Mouse (Mus musculus) colon, adult 2 months (tissue): ENCODE results near the gene Zfp638. TPM values are rescaled to one million over a fixed set of nuclear protein-coding genes. Genes with fewer than 3 reads are reported as not detected.

Experiments
- polyA plus RNA-seq: library from polyadenylated mRNA; depleted of rRNA; stranded (reverse); fragments of >200 nt; gene quantifications from 2 replicates; pipeline ENCODE4 v1.2.3, GENCODE M21; 2012; rRNA removed

The Zfp638 gene
- 3.7 and 4.4 TPM in 2 replicates for polyA plus RNA-seq

DNA sequence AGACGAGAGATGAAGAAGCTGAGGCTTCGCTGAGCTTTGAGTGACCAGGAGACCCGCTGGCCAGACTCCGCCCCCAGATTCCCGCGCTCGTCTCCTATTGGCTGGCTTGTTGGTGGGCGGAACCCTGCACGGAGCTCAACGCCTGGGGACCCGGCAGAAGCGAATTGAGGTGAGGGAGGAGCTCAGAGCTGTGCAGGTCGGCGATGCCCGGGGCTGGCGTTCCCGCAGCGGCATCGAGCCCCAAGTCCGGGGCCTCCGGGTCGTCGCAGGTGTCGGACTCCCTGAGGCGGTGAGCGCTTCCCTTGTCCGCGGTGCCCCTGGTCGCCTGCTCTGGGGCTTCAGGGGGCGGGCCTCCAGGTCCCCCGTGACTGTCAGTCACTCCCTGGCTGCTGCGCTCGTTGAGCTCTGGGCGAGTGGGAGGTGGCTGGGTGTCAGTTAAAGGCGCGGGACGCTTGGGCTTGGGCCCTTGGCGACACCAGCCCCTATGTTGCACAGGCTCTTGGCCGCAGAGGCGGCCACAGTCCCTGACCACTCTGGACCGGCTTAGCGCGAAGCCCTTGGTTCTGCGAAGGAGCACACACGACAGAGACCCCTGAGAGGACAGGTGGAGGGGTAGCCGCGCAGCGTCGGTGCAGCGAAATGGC lies at the start of gene Zfp638:
Gene Zfp638 (plus strand): TSS at position 156 of the 644 bp plus-strand sequence.

DNA sequence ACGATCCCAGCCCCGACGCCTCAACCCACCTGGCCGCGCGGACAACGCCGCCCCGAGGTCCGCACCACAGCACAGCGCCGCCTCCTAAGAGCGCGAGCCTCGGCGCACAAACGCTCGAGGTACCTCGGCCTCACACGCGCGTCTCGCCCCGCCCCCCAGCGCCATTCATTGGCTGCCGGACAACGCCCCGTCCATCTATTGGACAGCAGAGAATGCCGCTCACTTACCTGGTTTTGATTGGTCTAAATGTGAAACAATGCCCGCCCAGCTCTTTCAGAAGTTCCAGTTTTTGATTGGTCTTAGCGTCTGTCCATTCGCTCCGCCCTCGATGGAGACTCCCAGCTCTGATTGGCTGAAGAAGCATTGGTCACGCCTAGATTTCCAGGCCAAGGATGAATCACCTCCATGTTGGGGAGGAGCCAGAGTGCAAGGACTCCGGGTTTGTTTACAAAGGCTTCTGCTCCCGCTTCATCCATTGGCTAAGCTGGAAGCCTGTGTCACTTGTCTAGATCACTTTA lies 35.2 kb upstream of the Zfp638 start, which contains the start of gene Paip2b:
Gene Paip2b (minus strand): TSS at position 136 of the 518 bp plus-strand sequence.

DNA sequence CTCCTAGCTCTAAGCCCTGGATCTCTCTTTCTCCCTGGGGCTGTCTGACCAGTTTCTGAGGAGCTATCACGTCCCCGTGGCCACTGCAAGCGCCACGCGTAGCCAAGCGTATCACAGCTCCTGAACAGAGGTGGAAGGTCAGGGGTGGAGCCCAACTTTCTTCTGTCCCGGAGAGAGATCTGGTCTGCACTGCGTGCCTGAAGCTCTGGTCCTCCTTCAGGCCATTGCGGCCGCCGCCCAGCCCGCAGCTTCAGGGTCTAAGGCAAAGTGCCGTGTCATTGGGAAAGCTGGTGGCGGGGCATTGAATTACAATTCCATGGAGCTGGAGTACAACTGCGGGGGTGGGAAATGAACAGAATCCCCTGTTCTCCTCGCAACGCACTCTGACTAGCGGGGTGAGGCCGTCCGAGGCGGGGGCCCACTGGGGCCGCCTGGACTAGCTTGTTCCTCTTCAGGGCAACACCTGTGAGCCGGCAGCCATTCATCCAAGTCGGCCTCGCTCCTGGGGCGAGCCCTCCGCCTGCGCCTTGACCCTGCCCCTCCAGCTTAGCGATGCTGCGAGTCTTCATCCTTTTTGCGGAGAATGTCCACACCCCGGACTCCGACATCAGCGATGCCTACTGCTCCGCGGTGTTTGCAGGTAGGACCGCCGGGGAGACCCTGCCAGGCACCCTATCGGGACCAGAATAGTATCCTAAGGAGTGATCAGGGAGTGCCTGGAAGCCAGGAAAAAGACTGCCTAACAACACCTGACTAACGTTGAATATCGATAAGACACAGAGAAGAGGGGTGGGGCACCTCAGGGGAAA lies 141.7 kb downstream of the Zfp638 start, which contains the start of gene Dysf:
Gene Dysf (plus strand): TSS at position 228 of the 809 bp plus-strand sequence.

Other genes starting within 250 kb of the Zfp638 start
- not detected in 2 replicates for gene Clec4f, start 210.9 kb upstream of the Zfp638 start, polyA plus RNA-seq
- 0.07 and 0.12 TPM in 2 replicates for gene Cd207, start 189.3 kb upstream of the Zfp638 start, polyA plus RNA-seq
- gene Vax2, start 155.8 kb upstream of the Zfp638 start, polyA plus RNA-seq = not detected in 2 replicates
- gene Atp6v1b1, start 124.1 kb upstream of the Zfp638 start, polyA plus RNA-seq = not detected in 2 replicates
- gene Ankrd53, start 104.5 kb upstream of the Zfp638 start, polyA plus RNA-seq = not detected in 2 replicates
- gene Tex261, start 91.3 kb upstream of the Zfp638 start, polyA plus RNA-seq = 82.1 and 116 TPM in 2 replicates
- gene Nagk, start 72.1 kb upstream of the Zfp638 start, polyA plus RNA-seq = 28.1 and 28.8 TPM in 2 replicates
- gene Paip2b, start 35.4 kb upstream of the Zfp638 start, polyA plus RNA-seq = 3.4 and 5.0 TPM in 2 replicates
- gene Dysf, start 141.5 kb downstream of the Zfp638 start, polyA plus RNA-seq = 5.8 and 10.7 TPM in 2 replicates